ENCODE assay signal across 8 mouse cellular contexts in the genomic region with DNA sequence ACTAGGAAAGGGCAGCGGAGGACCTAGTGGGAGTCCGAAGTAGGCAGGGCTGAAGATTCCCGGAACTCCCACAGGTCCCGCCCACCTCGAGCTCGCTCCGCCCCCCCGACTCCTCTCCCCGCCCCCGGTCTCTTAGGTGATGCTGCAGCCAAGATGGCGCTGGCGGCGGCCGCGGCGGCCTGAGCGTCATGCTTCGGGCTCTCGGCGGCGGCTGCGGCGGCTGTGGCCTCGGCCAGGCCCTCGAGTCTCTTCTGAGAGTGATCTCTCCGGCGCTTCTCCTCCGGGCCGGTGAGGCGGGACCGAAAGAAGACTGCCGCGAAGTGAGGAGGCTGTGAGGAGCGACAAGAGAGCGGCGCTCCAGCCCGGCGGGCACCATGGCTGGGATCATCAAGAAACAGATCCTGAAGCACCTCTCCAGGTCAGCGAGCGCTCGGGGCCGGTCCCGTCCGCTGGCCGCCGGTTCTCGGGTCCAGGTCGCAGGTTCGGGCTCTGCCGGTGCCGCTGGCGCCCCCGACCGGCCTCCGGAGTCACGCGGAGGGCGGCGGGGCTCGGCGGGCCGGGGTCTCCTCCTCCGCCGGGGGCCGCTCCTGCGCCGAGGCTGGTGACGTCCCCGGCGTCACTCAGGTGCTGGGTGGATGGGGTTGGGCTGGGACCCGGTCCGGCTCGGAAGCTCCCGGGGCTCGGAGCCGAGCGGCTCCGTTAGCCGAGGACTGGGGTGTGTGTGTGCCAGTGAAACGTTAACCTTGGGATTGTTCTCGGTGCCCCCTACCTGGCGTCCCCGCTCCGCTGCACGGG. TPM values are rescaled to one million over a fixed set of nuclear protein-coding genes. Genes with fewer than 3 reads are reported as not detected.
A peak's percentile ranks its signal among the peaks of the same experiment; 100 is the strongest.
DNase-seq lines count a peak whose midpoint lies in the region; ATAC-seq and TF ChIP-seq lines count a peak whose summit lies in the region.

A gene (plus strand): TSS at position 121 of the 795 bp plus-strand sequence.

- peak within 1 kb of the TSS; percentile 97 for H3K27ac ChIP-seq in heart, embryonic 10.5 days
- H3K27ac ChIP-seq in kidney, embryonic 15.5 days, result peak within 1 kb of the TSS; percentile 95
- H3K27ac ChIP-seq in limb, embryonic 15.5 days, result peak within 1 kb of the TSS; percentile 93
- peak within 1 kb of the TSS; percentile 94 for H3K27ac ChIP-seq in midbrain, postnatal 0 days (ENCODE audit: low read depth, low read length)

- peak within 1 kb of the TSS; percentile 89 for H3K4me3 ChIP-seq in C2C12 (ENCODE audit: insufficient read depth, poor library complexity, severe bottlenecking)
- peak within 1 kb of the TSS; percentile 95 for H3K4me3 ChIP-seq in heart, embryonic 10.5 days
- peak within 1 kb of the TSS; percentile 89 for H3K4me3 ChIP-seq in kidney, embryonic 15.5 days (replicated peaks)
- H3K4me3 ChIP-seq in limb, embryonic 15.5 days, result peak within 1 kb of the TSS; percentile 86
- H3K4me3 ChIP-seq in midbrain, postnatal 0 days (ENCODE audit: low read depth, low read length), result peak within 1 kb of the TSS; percentile 88

- H3K9ac ChIP-seq in kidney, embryonic 15.5 days, result peak within 1 kb of the TSS; percentile 92
- peak within 1 kb of the TSS; percentile 86 for H3K9ac ChIP-seq in limb, embryonic 15.5 days
- H3K9ac ChIP-seq in midbrain, postnatal 0 days (replicated peaks; ENCODE audit: low read length, poor library complexity, severe bottlenecking), result peak within 1 kb of the TSS; percentile 93

- under 1% methylated on average over 78 of the region's 85 CpGs for WGBS in heart, embryonic 10.5 days
- under 1% methylated on average over 84 of the region's 85 CpGs for WGBS in kidney, embryonic 15.5 days
- under 1% methylated on average over 85 of the region's 85 CpGs for WGBS in limb, embryonic 15.5 days
- under 1% methylated on average over 81 of the region's 85 CpGs for WGBS in midbrain, postnatal 0 days

- TF ChIP-seq CTCF in C2C12 (IDR thresholded peaks at IDR 0.05; ENCODE audit: control insufficient read depth, insufficient read depth, insufficient read length), result peak; percentile 50
- TF ChIP-seq CTCF in brain, embryonic 14.5 days (IDR thresholded peaks at IDR 0.05; ENCODE audit: borderline replicate concordance, extremely low read depth, insufficient read depth, insufficient read length), result no peak
- no peak for TF ChIP-seq CTCF in midbrain, postnatal 0 days (IDR thresholded peaks at IDR 0.05)

- no peaks in the 10 kb centered on the region for H3K36me3 ChIP-seq in C2C12 (ENCODE audit: control insufficient read depth, insufficient read depth)
- no peaks in the 10 kb centered on the region for H3K36me3 ChIP-seq in heart, embryonic 10.5 days
- no peaks in the 10 kb centered on the region for H3K36me3 ChIP-seq in kidney, embryonic 15.5 days
- H3K36me3 ChIP-seq in limb, embryonic 15.5 days, result no peaks in the 10 kb centered on the region
- no peaks in the 10 kb centered on the region for H3K36me3 ChIP-seq in midbrain, postnatal 0 days (ENCODE audit: insufficient read depth, low read length)

- H3K79me2 ChIP-seq in C2C12 (ENCODE audit: control insufficient read depth, insufficient read depth), result peaks cover 53% of the 10 kb centered on the region

- H3K4me2 ChIP-seq in kidney, embryonic 15.5 days, result peak within 1 kb of the TSS; percentile 62
- peak within 1 kb of the TSS; percentile 61 for H3K4me2 ChIP-seq in limb, embryonic 15.5 days
- H3K4me2 ChIP-seq in midbrain, postnatal 0 days (ENCODE audit: low read depth, low read length, poor library complexity, severe bottlenecking), result peak within 1 kb of the TSS; percentile 64

- DNase-seq in brain, embryonic 14.5 days (ENCODE audit: low read depth), result peak; percentile 96
- peak; percentile 97 for DNase-seq in heart, embryonic 10.5 days (ENCODE audit: low spot score)
- peak; percentile 93 for DNase-seq in midbrain, postnatal 0 days (ENCODE audit: low spot score)
- peak; percentile 90 to 96 for DNase-seq in spleen, postnatal 10 days (ENCODE audit: low spot score in 2 of 2)

- peaks cover 4% of the 10 kb centered on the region; the same call in 1 of the 2 replicates for H3K4me1 ChIP-seq in heart, embryonic 10.5 days
- H3K4me1 ChIP-seq in kidney, embryonic 15.5 days, result peaks cover 19% of the 10 kb centered on the region
- H3K4me1 ChIP-seq in limb, embryonic 15.5 days, result peaks cover 7% of the 10 kb centered on the region; the same call in 1 of the 2 replicates
- no peaks in the 10 kb centered on the region for H3K4me1 ChIP-seq in midbrain, postnatal 0 days (ENCODE audit: insufficient read depth, low read length)

- peaks cover 45% of the 10 kb centered on the region for H3K79me3 ChIP-seq in C2C12 (ENCODE audit: low read depth)

- peak within 1 kb of the TSS; percentile 100 for H3ac ChIP-seq in C2C12 (ENCODE audit: control insufficient read depth, insufficient read length, low read depth)

- no peaks in the 10 kb centered on the region for H3K27me3 ChIP-seq in C2C12 (ENCODE audit: control insufficient read depth, insufficient read depth, insufficient read length)
- H3K27me3 ChIP-seq in heart, embryonic 10.5 days (ENCODE audit: insufficient read depth, poor library complexity, severe bottlenecking), result no peaks in the 10 kb centered on the region
- H3K27me3 ChIP-seq in kidney, embryonic 15.5 days, result no peaks in the 10 kb centered on the region
- no peaks in the 10 kb centered on the region for H3K27me3 ChIP-seq in limb, embryonic 15.5 days
- H3K27me3 ChIP-seq in midbrain, postnatal 0 days (ENCODE audit: insufficient read depth, low read length), result no peaks in the 10 kb centered on the region

- TF ChIP-seq POLR2A in brain, embryonic 14.5 days (IDR thresholded peaks at IDR 0.05; ENCODE audit: borderline replicate concordance, extremely low read depth, insufficient read depth, insufficient read length, poor library complexity, severe bottlenecking), result peak; percentile 97

- no peaks in the 10 kb centered on the region for H3K9me3 ChIP-seq in heart, embryonic 10.5 days
- no peaks in the 10 kb centered on the region for H3K9me3 ChIP-seq in kidney, embryonic 15.5 days (replicated peaks)
- H3K9me3 ChIP-seq in limb, embryonic 15.5 days, result no peaks in the 10 kb centered on the region
- no peaks in the 10 kb centered on the region for H3K9me3 ChIP-seq in midbrain, postnatal 0 days (ENCODE audit: low read length)

- ATAC-seq in erythroblast, adult 5-6 weeks (replicated peaks; ENCODE audit: low FRiP score, poor library complexity, severe bottlenecking), result peak; percentile 98
- ATAC-seq in kidney, embryonic 15.5 days (replicated peaks; ENCODE audit: low FRiP score), result peak; percentile 97
- ATAC-seq in limb, embryonic 15.5 days (ENCODE audit: insufficient number of reproducible peaks, low FRiP score, low TSS enrichment, low read depth), result peak; percentile 91
- peak; percentile 94 for ATAC-seq in midbrain, postnatal 0 days (ENCODE audit: low FRiP score)

TF ChIP-seq in C2C12, 6 proteins besides CTCF, POLR2A, EP300 and RAD21:
- no peak for TF ChIP-seq FOSL1 (IDR thresholded peaks at IDR 0.05; ENCODE audit: insufficient read depth, low read length, poor library complexity, severe bottlenecking)

RNA-seq across cellular contexts. Expression of the gene that starts here (rescaled TPM):
- polyA plus RNA-seq in C2C12 (2012; fragmentation: generic; extraction: Trizol), result 28.6 TPM
- 29.2 and 36.3 TPM in 2 replicates for polyA plus RNA-seq in brain, embryonic 14.5 days (2012; rRNA removed)
- 11.7 and 14.4 TPM in 2 replicates for total RNA-seq in erythroblast, adult 5-6 weeks (2015; ENCODE audit: low replicate concordance)
- 7.4 and 9.5 TPM in 2 replicates for total RNA-seq in erythroblast, adult 5-6 weeks (2017; ENCODE audit: low replicate concordance)
- 23.8 and 26.4 TPM in 2 replicates for polyA plus RNA-seq in heart, embryonic 10.5 days (2016; fragmentation: Nextera tagmentation; extraction: Ambion mirVana)
- polyA plus RNA-seq in kidney, embryonic 15.5 days (2015; fragmentation: Nextera tagmentation; extraction: Ambion mirVana), result 30.3 and 34.9 TPM in 2 replicates
- 19.7 and 19.9 TPM in 2 replicates for polyA plus RNA-seq in limb, embryonic 15.5 days (2015; fragmentation: Nextera tagmentation; extraction: Ambion mirVana)
- total RNA-seq in midbrain, postnatal 0 days (2014; rRNA removed), result 33.8 and 36.2 TPM in 2 replicates
- polyA plus RNA-seq in midbrain, postnatal 0 days (2015; fragmentation: Nextera tagmentation; extraction: Ambion mirVana), result 29.0 and 32.3 TPM in 2 replicates

Comparison
In these comparisons a context has a peak if more than half of its experiments do, and no peak if none do; other contexts are left out.
1. Peak in every context shown above with its lines: DNase-seq, ATAC-seq, H3K4me3 ChIP-seq and H3K27ac ChIP-seq.